Mouse (Mus musculus) megakaryocyte, embryonic 14.5 days (primary cell): ENCODE data around the gene Mroh8.

ENCODE experiments used
- FLI1 ChIP-seq: IDR thresholded peaks from 2 replicates; pipeline ENCODE4 v1.6.1; 2012; ENCODE audit warnings: low read length, inconsistent platforms, mixed read lengths
- GATA1 ChIP-seq: IDR thresholded peaks from 3 replicates; pipeline ENCODE4 v1.6.1; 2012; ENCODE audit warnings: mixed read lengths, low read length, inconsistent platforms, borderline replicate concordance

GRCm38 (mm10) chr2:157263832-157264231, 15.5 kb downstream of the Mroh8 start:
- TF ChIP-seq GATA1: no peak
- no peak for TF ChIP-seq FLI1
